Mouse (Mus musculus): ENCODE measurements around the gene Tmbim1.

- TF ChIP-seq CTCF (IDR thresholded peaks at IDR 0.05; ENCODE audit: low read depth, low read length) (peak; percentile 88), TAL1 (conservative IDR thresholded peaks at IDR 0.05; ENCODE audit: low read depth, low read length) (no peak), GATA1 (IDR thresholded peaks at IDR 0.05; ENCODE audit: borderline replicate concordance, low read length) (no peak), POLR2AphosphoS5 (IDR thresholded peaks at IDR 0.05; ENCODE audit: insufficient replicate concordance, low read depth, low read length) (no peak), GATA2 (IDR thresholded peaks at IDR 0.05; ENCODE audit: borderline replicate concordance, low read depth, low read length) (no peak)
These were observed 7.7 kb upstream of the Tmbim1 start for GRCm38 (mm10) chr1:74313049-74313692.
